Mouse (Mus musculus): ENCODE results near the gene Phactr2. TPM values are rescaled to one million over a fixed set of nuclear protein-coding genes. Genes with fewer than 3 reads are reported as not detected.
A peak's percentile ranks its signal among the peaks of the same experiment; 100 is the strongest.

The Phactr2 gene
- total RNA-seq, 2 experiments from 2014 or later, result 30.1 to 31.2 TPM

GRCm38 (mm10) chr10:13288296-13288695, 185.9 kb downstream of the Phactr2 start:
- no peak for ATAC-seq (ENCODE audit: poor library complexity, severe bottlenecking)

GRCm38 (mm10) chr10:13283441-13283840, 190.8 kb downstream of the Phactr2 start:
- no peak for ATAC-seq (ENCODE audit: poor library complexity, severe bottlenecking)

- no peak for ATAC-seq (ENCODE audit: poor library complexity, severe bottlenecking)
Observed at GRCm38 (mm10) chr10:13280298-13280853, 193.8 kb downstream of the Phactr2 start.

GRCm38 (mm10) chr10:13276298-13276697, 197.9 kb downstream of the Phactr2 start:
- ATAC-seq (ENCODE audit: poor library complexity, severe bottlenecking), result peak; percentile 51

- ATAC-seq (ENCODE audit: poor library complexity, severe bottlenecking), result no peak
Observed at GRCm38 (mm10) chr10:13275152-13275551, 199.1 kb downstream of the Phactr2 start.

- no peak for ATAC-seq (ENCODE audit: poor library complexity, severe bottlenecking)
Observed at GRCm38 (mm10) chr10:13274699-13275098, 199.5 kb downstream of the Phactr2 start.

DNA sequence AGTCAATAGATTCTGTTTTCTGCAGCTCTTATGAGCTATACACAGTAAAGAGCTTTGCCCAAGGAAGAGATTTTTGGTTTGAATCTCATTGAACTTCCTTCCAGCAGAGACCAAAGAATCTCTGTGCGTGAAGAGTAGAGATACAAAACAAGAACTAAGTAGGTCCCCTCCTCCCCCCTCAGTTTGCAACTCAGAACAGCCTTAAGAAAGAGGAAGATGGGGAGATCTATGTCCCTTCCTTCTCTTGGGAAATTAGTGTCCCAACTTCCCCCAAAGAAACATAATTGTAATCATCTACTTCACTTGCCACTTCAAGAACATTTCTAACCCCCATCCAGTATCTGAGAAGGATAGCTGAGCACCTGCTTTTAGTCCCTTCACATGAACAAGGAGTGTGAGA, 200.5 kb downstream of the Phactr2 start:
- peak; percentile 96 for ATAC-seq (ENCODE audit: poor library complexity, severe bottlenecking)

DNA sequence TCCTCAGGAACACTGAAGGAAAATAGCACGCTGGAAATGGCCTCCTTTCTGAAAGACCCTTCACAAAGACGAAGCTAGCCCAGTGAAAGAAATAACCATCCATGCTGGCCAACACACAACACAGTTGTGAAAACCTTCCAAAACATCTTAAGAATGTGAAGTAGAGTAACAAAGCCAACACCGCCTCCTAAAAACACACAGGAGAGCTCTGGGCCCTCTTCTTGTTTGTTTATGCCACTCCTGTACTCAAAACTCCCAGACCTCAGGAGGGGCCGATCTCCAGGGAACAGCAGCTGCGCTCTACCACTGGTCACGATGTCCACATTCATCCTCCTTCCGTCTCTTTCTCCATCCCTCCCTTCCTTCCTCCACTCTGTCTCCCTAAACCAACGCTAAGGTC, 202.5 kb downstream of the Phactr2 start:
- no peak for ATAC-seq (ENCODE audit: poor library complexity, severe bottlenecking)

DNA sequence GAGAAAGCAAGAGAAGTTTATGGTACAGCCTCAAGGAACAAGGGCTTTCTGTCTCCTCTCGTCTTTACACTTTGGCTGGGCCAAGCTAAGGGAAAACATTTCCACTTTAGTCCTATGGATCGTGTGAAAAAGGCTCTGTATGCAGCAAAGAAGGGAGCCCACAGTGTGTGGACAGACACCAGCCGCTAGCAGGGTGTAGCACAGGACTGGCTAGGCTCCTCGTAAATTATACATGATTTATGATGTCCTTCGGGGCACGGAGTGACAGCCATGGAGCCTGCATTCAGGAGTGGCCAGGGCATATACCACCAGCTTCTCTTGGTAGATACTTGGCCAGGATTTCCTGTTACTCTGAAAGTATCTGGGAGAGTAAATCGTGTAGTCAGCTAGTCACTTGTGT, 203.1 kb downstream of the Phactr2 start:
- ATAC-seq (ENCODE audit: poor library complexity, severe bottlenecking), result no peak

- no peak for ATAC-seq (ENCODE audit: poor library complexity, severe bottlenecking)
Observed at GRCm38 (mm10) chr10:13270270-13270669, 203.9 kb downstream of the Phactr2 start.

DNA sequence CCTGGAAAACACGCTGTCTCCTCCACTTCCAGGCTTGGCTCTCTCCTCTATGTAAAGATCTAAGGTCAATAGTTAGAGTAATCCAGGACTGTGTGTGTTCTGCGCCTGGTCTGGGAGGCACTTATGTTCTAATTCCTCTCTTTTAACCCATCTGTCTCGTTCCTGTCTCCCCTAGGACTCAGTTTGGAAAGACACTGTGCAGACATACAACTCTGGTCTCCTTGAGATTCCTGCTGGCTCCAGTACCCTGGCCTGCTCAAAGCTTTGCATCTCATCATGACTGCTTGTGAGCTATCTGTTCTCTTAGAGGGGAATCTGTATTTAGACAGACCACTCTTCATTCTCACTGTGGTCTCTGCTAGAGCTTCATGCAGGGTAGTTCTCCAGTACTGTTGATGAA, 215.0 kb downstream of the Phactr2 start:
- ATAC-seq (ENCODE audit: poor library complexity, severe bottlenecking), result no peak

- ATAC-seq (ENCODE audit: poor library complexity, severe bottlenecking), result no peak
Observed at GRCm38 (mm10) chr10:13256196-13256595, 218.0 kb downstream of the Phactr2 start.

GRCm38 (mm10) chr10:13250280-13250679, 223.9 kb downstream of the Phactr2 start:
- ATAC-seq (ENCODE audit: poor library complexity, severe bottlenecking), result no peak

DNA sequence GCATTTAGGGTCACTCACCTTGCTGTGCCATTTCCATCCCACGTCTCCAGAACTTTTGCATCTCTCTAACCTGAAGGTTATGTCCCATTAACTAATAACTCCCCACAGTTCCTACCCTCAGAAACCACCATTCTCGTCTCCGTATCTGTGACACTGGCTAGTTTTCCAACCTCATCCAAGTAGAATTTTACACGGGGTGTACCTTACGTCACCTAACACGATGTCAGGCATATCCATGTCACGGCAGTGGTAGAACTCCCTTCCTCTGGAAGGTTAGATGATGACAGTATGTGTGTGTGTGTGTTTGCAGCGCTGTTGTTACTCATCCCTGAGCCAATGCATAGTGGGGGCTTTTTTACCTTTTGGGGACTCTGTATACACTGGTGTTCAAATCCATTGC, 225.1 kb downstream of the Phactr2 start:
- ATAC-seq (ENCODE audit: poor library complexity, severe bottlenecking), result no peak

DNA sequence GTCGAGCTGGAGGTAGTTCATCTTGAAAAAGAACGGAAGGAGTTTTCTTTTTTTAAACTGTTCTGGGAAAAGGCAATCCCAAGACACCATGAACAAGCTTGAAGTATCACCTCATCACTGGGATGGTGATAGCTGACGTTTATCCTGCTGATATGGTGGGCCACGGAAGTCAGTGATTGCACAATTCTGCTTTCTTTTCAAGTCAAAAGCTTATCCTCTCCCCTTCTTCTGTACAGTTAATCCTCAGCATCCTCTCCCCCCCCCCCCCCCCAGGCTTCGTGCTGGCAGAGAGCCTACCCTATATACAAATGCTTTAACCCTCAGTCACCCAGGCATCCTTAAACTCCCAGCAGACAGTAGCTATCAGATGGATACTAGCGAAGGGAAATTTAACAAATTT, 228.5 kb downstream of the Phactr2 start:
- ATAC-seq (ENCODE audit: poor library complexity, severe bottlenecking), result no peak

DNA sequence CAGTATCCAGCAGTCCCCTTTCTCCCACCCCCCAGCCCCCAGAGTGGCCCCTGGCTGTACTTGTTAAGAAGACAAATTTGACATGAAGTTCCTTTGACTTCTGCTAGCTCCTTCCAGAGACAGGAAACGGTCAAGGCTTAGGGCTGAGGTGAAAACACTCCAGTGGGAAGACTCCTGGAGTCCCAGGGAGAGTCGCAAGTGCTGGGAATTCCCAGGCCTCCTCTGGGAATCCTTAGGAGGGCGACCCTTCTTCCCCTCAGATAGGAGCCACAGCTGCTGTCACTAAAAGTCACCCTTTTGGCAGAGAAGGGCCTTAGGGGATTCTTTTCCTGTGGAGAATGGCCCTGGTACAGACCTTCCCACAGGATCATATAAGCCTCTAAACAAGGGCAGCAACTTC, 230.0 kb downstream of the Phactr2 start:
- ATAC-seq (ENCODE audit: poor library complexity, severe bottlenecking), result no peak

DNA sequence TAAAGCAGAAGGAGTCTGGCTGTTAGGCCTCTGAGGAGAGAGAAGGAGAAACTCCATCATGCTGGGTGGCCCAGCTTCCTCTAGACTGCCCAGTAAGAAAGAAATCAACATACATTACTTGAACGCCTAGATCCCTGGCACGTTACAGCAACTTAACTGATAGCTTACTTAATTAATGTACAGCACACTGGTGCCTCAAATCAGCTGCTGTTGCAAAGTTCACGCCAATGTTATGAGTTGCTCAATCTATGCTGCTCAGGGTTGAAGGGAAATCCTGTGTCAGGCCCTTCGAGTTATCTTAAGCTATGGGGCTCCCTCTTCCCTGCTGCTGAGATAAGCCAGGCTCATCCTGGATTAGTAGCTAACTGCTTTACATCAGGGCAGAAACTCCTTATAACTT, 233.8 kb downstream of the Phactr2 start:
- no peak for ATAC-seq (ENCODE audit: poor library complexity, severe bottlenecking)

DNA sequence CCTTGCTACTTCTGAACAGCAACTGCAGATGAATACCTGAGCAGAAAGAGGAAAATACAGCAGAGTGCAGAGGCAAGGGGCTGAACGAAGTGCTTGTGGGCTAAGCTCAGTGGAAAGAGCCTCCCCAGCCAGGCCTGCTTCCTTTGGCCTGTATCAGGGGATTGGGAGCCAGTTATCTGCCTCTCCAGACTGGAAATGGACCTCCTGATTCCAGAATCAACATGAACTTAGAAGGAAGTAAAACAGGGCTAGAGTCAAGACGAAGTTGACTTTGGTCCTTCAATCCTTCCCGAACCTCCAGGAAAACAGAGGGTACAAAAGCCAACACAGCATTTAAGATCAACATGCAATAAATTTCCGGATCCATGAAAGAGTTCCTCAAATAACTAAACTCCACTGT, 236.0 kb downstream of the Phactr2 start:
- ATAC-seq (ENCODE audit: poor library complexity, severe bottlenecking), result no peak

GRCm38 (mm10) chr10:13236866-13237265, 237.3 kb downstream of the Phactr2 start:
- no peak for ATAC-seq (ENCODE audit: poor library complexity, severe bottlenecking)

GRCm38 (mm10) chr10:13234503-13234902, 239.7 kb downstream of the Phactr2 start:
- ATAC-seq (ENCODE audit: poor library complexity, severe bottlenecking), result no peak

DNA sequence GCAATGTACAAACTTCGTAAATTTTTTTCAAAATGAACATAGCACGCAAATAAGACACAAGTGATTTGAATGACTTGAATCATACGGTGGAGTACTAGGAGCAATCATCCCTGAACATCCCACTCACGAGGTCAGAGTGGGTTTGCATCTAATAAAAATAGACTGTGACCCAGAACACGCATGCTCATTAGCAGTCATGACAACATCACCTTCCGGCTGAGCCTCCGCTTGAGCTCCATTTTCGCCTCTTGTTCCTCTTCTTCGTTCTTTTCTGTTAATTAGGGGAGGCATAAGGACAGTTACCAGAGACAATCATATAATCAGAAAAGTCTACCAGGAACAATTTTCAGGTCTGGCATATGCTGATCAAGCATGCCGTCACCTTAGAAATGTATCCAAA, 240.3 kb downstream of the Phactr2 start:
- ATAC-seq (ENCODE audit: poor library complexity, severe bottlenecking), result no peak

DNA sequence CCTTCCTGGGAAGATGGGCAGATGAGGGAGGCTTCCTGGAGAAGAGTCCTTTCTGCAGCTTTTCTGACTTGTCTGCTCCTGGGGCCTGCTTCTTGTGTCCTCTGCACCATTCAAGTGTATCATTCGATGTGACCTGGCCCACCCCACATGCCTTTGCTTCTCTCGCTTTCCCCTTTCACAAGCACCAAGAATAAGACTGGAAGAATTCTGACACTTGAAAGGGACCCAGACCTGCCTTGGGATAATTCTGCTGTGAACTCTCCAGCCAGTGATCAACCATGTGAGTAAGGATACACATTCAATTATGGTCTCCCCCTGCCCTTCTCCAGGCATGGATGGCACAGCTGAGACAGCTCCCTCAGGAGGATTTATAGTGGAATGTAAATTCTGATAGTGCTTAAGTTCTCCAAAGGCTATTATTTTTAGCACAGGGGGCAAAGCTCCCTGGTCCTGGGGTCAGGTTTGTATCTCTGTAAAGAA, 241.0 kb downstream of the Phactr2 start:
- no peak for ATAC-seq (ENCODE audit: poor library complexity, severe bottlenecking)

- no peak for ATAC-seq (ENCODE audit: poor library complexity, severe bottlenecking)
Observed at GRCm38 (mm10) chr10:13232443-13233142, 241.6 kb downstream of the Phactr2 start.

Measured in megakaryocyte, adult 5-6 weeks (primary cell).